Mouse (Mus musculus): ENCODE data around the gene Coq3.

Coq3 gene

DNA sequence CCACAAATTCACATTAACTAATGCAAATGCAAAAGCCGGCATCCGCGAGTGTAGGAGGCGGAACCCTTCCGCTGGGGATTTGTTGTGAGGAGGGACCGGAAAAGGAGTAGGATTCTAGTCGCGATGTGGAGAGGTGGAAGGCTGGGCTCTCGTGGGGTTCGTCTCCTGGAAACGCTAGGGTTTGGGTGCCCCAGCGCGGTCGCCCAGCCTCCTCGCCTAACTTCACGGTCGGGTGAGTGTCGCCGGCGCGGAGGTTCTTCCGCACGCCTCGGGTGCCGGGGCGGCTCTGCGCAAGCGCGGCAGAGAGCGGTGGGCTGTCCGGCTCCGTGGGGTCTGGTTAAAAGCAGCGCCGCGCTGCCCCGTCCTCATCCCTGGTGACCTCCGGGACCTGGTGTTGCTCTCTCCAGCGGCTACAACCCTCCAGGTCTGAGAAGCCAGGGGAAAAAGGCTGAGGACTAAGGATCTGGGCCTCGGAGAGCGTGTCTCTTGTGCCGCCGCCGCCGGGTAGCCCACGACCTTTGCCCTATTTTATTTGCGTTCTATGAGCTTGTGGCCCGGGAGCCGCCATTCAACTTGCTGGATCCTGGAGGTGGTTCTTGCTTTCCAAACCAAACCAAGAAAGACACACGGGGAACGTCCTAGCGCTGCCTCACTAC lies at the start of gene Coq3:
TSS of gene Coq3 (plus strand) at position 109 of the 656 bp plus-strand sequence.
- peak; percentile 80 for DNase-seq

DNA sequence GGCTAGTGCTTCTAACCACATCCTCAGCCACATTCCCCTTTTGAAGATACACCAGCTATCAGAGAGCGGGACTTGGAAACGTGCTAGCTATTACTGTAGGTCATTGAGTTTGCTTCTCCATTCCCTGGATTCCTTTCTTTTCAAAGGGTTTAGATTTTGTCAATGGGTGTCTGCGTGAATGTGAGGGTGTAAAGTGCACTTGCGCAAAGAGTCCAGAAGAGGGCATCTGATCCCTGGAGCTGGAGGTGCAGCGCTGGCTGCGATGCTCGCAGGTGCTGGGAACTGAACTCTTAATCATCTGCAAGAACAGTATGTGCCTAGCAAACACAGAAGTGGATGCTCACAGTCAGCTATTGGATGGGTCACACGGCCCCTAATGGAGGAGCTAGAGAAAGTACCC lies 46.6 kb upstream of the Coq3 start:
- DNase-seq, result no peak

DNA sequence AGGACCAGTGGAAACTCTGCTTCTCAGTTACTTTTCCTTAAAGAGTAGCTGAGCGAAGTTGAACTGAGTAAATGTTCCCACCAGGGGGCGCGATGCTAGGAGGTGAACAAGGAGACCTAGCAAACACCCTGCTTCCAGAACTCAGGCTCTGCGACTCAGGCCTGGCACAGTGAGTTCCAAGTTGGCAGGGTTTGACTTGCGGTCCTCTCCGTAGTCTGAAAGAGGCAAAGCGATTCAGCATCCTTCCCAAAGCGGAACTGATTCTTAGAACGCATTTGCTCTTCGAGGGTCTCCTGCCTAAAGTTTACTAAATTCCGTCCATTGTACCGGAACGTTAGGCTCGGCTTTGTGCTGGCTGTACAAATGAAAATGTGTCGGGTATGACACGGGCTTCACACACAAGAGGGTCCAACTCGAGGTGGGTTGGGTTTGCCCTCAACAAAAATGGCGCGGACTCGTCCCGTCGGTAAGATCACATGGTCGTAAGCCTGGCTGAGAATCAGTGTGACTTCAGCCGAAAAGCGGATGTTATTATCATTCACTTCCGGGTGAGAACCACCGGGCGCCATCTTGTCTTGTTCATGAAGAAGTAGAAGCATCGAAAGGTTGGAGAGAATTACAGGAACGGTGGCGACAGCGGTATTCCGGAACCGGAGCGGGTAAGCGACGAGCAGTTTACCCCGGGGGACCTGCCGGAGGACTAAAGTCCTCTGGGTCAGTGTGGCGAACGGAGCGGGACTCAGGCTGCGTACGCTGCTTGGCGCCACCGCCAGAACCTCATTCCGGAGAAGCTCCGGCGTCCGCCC lies 31.8 kb upstream of the Coq3 start, which contains the start of gene Pnisr:
TSS of gene Pnisr (plus strand) at position 103 of the 806 bp plus-strand sequence.
- peak; percentile 95 for DNase-seq

- peak; percentile 83 for DNase-seq
These were observed 31.2 kb upstream of the Coq3 start for GRCm38 (mm10) chr4:21848287-21848630.

GRCm38 (mm10) chr4:21857481-21857880 lies 22.0 kb upstream of the Coq3 start:
- DNase-seq, result no peak

DNA sequence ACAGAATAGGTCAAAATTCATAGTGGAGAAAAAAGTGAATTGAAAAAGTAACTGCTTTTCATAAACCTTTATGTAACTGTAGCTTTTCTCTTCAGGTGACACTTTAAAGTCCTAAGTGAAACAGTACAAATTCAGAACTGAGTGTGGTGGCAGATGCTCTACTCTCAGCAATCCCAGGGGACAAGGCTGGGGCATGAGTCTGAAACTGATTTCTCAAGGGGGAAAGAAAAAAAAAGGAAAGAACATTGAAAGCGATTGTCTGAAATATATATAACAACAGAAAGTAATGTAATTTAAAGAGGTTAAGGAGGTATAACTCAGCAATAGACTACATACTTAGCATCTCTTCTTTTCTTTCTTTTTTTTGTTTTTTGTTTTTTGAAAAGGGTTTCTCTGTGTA lies 14.2 kb upstream of the Coq3 start:
- no peak for DNase-seq

DNA sequence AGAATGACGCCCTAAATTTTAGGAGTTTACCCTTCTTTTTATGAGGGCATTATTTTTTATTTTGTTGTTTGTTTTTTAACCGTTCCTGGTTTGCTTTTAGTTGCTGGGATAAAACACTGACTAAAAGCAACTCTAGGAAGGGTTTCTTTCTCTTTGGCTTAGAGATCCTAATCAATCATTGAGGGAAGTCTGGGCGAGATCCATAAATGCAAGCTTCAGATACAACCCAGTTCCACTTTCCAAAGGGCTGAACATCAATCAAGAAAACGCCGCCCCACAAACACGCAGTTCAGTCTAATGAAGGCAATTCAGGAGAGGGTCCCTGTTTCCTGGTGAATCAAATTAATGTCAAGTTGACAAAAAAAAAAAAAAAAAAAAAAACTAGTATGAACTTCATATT lies 697 bp upstream of the Coq3 start:
- DNase-seq, result no peak

DNA sequence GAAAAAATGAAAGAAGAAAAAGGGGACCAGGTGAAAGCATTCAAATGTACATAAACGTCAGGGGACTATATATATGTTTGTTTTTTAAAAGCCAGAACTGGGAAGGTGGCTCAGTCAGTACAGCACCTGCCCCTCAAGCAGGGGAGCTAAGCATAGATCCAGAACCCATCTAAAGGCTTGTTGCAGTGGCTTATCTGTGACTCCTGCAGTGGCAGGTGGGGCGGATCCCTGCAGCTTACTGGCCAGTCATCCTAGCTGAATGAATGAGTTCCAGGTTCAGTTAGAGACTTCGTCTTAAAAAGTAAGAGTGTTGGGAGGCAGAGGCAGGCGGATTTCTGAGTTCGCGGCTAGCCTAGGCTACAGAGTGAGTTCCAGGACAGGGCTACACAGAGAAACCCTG lies 3.3 kb downstream of the Coq3 start:
- DNase-seq, result no peak

- no peak for DNase-seq
These were observed 6.4 kb downstream of the Coq3 start for GRCm38 (mm10) chr4:21885831-21886230.

- peak; percentile 20 for DNase-seq
These were observed 51.7 kb downstream of the Coq3 start, which contains the start of gene Faxc for GRCm38 (mm10) chr4:21930971-21931771. Gene Faxc, plus strand, starts transcription at chr4:21931329.

- no peak for DNase-seq
These were observed 52.5 kb downstream of the Coq3 start for GRCm38 (mm10) chr4:21931772-21932630.

DNA sequence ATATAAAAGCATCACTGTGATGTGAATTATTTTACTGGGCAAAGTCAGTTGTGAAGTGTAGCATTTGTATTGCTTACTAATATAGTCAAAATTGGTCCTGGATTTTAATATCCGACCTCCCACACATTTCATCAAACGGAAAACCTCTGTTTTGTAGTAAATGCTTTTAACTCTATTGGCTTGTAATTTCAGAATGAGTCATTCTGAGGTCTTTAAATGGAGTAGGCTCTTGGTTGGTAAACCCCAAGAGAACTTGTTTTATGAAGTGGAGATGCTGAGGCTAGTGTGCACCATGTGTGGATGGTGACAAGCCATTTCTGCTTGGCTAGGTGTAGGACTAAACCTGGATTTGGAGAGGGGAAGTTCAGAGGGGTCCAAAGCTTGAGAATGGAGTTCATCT lies 55.9 kb downstream of the Coq3 start:
- no peak for DNase-seq

- no peak for DNase-seq
These were observed 57.0 kb downstream of the Coq3 start for GRCm38 (mm10) chr4:21936424-21936823.

DNA sequence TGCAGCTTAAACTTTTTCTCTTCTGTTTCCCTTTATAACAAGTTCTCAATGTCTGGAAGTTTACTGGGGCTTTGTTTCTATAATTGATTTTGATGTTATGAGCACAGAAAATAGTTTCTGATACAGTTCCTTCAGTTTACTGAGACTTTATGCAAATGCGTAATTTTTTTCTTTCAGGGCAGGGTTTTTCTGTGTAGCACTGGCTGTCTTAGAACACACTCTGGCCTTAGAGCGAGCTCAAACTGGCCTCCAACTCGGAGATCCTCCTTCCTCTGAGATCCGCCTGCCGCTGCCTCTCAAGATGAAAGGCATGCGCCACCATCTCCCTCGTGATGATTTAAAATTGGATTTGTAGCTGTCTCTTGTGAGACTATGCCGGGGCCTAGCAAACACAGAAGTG lies 58.4 kb downstream of the Coq3 start:
- no peak for DNase-seq

DNA sequence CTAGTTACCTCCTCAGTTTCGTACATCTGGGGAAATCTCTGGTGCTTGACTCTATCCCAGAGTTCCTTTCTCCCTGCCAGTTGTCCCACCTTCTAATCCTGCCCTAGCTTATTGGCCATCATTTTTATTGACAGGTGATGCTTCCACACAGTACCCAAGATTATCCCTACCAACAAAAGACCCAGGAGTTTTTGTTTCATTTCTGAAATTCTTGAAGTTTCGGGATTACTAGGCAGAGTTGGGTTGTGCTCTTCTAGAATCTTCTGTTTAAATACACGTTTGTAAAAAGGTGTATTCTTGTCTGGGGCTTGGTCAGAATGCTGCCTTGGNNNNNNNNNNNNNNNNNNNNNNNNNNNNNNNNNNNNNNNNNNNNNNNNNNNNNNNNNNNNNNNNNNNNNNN lies 65.2 kb downstream of the Coq3 start:
- DNase-seq, result no peak

DNA sequence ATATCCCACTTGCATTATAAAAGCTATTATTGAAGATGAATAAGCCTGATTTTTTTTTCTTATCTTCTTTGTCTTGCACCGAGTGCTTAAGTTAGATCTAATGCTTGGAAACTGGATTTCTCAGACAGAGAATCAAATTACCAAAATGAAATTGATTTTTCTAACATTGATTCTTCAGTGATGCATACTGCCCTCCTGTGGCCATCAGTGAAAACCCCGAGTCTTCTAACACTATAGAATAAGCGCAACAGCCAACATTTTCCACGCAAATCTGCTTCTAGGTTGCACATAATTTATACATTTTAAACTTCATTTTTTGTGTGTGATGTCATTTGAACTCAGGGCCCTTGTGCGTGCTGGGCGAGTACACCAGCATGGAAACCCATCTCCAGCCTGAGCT lies 72.0 kb downstream of the Coq3 start:
- no peak for DNase-seq

DNA sequence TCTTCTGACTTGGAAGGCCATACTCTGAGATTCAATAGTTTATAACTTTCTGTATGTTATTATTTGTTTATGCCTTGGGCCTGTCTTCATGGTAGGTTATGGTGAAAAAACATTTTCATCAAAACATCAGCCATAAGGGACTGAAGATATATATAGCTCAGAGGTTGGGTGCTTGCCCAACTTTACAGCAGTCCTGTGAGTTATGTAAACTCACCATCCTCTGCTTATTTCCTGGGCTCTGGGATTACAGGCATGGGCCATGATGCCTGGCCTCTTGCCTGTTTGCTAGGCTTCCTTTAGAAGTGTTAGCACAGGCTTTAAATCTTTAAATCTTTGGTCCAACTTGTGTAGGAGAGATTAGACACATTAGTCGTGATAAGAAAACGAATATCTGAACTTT lies 72.8 kb downstream of the Coq3 start:
- DNase-seq, result no peak

- peak; percentile 11 for DNase-seq
These were observed 78.3 kb downstream of the Coq3 start for GRCm38 (mm10) chr4:21957570-21958321.
